Mouse (Mus musculus) lung, adult 2 months (tissue): Measurements from ENCODE around the gene Dab2ip.

Experiments used
- CTCF ChIP-seq: fragments of 200-500 bp; IDR thresholded peaks from 2 replicates; pipeline ENCODE4 v1.5.1; 2011; ENCODE audit warnings: mild to moderate bottlenecking, low read length, control low read depth; ENCODE audit not compliant: insufficient read depth
- POLR2A ChIP-seq: fragments of 200-500 bp; IDR thresholded peaks from 2 replicates; pipeline ENCODE4 v1.6.1; 2011; ENCODE audit warnings: low read depth, mild to moderate bottlenecking, control low read depth, low read length, borderline replicate concordance; ENCODE audit errors: extremely low read depth

DNA sequence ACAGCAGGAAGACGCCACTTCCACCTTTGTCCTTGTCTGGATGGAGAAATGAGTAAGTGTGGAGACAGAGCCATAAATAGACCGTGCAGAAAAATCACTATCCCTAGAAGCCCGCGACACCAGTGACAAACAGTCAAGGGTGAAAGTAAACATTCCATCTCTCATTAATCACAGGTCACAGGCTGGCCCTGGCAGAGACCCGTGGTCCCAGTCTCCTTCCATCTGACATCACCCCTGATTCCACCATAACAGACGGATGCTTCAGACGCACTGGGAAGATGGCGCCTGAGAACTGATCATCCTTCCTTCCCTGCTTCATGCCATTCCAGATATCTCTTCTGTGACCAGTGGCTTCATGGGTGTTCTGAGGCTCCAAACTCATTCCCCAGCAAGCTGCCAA is 206.3 kb downstream of the Dab2ip start:
- TF ChIP-seq CTCF (no peak), POLR2A (no peak)
